Mouse (Mus musculus): ENCODE results near the gene Chmp6.

DNA sequence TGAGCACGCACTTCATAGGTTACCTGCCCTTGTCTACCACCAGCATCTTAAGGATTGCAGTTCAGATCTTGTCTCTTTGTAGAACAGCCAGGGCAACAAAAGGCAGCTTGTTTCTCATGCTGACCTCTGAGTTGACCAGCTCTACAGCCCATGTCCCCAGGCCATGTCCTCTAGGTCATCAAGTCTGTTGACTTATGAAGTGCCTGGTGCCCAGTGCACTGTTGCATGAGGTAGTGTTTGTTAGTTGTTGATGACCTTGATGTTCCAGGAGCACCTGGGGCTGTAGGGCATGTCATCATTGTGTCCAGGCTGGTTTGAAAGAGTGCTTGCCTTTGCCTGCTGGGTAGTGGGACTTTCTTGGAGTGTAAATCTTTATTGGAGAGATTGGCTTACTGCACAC lies 34.2 kb downstream of the Chmp6 start:
- TF ChIP-seq CTCF (IDR thresholded peaks at IDR 0.05; ENCODE audit: insufficient read depth, low read length) (no peak), POLR2A (IDR thresholded peaks at IDR 0.05; ENCODE audit: borderline replicate concordance, extremely low read depth, low read depth, low read length) (no peak)
